Mouse (Mus musculus) WW6 (cell line): Measurements from ENCODE around the gene Gm39115.
"Not testable (repeated sequence)": the region's sequence is repeated elsewhere in the genome, so short reads cannot be mapped to it uniquely, and the experiment has no call there.

ENCODE experiments used
- DNase-seq: peaks from one replicate; pipeline ENCODE4 v3.0.0-alpha.2; 2013; ENCODE audit warnings: low read depth, low spot score

The Gm39115 gene

GRCm38 (mm10) chr7:142135934-142136333 lies at the start of gene Gm39115:
Gm39115 (minus strand) TSS chr7:142136034.
- DNase-seq = not testable (repeated sequence)

DNA sequence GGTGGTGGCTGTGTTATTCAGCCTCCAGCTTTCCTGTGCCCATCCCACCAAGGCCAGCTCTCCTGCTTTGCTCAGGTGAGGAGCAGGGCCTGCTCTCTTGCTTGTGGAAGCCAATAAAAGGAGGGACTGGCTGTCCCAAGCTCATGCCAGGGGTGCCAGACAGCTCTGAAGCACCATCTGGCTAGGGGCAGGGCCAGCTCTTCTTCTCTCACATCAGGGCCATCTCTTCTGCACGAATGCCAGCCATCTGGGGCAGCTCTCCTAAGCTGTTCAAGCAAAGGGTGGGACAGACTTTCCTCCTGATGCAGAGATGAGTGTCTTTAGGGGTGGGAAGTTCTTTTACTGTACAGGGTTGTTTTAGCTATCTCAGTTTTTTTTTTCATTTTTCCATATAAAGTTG lies 45.2 kb upstream of the Gm39115 start:
- DNase-seq = no peak

GRCm38 (mm10) chr7:142178685-142179084 lies 42.9 kb upstream of the Gm39115 start:
- DNase-seq = no peak

GRCm38 (mm10) chr7:142175905-142176304 lies 40.1 kb upstream of the Gm39115 start, which contains the start of gene Krtap5-2:
Krtap5-2 (minus strand) TSS chr7:142176005.
- not testable (repeated sequence) for DNase-seq

GRCm38 (mm10) chr7:142169836-142170235 lies 34.0 kb upstream of the Gm39115 start:
- peak; percentile 11 for DNase-seq

GRCm38 (mm10) chr7:142165639-142166038 lies 29.8 kb upstream of the Gm39115 start, which contains the start of gene Gm4553:
Gm4553 (minus strand) TSS chr7:142165739.
- not testable (repeated sequence) for DNase-seq

GRCm38 (mm10) chr7:142159366-142159765 lies 23.5 kb upstream of the Gm39115 start:
- DNase-seq = no peak

DNA sequence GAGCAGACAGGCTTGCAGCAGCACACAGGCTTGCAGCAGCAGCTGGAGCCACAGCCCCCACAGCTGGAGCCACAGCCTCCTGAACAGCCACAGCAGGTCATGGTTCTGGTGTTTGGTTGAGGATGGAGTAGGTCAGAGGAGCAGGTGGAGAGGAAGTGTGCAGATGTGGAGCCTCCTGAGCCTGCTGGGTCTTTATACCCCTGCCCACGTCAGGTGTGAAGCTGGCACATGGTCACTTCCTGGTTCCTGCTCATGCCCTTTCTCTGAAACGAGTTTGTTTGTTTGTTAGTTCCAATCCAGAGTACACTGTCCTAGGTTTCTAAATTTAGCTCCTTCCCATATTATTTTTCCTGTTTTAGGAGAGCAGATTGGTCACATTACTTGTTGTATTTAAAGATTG lies 21.2 kb upstream of the Gm39115 start, which contains the start of gene Gm29735:
Gm29735 (minus strand) TSS at position 101 of the 400 bp plus-strand sequence.
- DNase-seq = not testable (repeated sequence)

DNA sequence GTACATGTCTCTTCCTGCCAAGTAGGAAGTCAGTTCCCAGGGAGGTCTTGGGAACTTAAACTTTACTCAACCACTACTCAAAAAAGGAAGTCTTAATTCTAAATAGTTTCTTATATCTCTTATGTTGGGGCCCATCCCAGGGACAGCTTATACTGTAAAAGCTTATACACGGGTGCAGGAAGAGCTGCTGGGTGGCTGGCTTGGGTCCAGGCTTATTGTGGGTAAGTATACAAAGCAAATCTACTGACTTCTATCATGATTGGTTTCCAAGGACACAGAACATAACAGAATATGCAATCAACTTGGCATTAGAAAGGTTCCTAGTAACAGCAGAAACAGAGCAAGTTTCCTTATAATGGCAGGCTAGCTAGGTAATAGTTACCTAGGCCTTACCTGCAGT lies 19.5 kb upstream of the Gm39115 start:
- no peak for DNase-seq

GRCm38 (mm10) chr7:142152191-142152590 lies 16.4 kb upstream of the Gm39115 start:
- DNase-seq = no peak

DNA sequence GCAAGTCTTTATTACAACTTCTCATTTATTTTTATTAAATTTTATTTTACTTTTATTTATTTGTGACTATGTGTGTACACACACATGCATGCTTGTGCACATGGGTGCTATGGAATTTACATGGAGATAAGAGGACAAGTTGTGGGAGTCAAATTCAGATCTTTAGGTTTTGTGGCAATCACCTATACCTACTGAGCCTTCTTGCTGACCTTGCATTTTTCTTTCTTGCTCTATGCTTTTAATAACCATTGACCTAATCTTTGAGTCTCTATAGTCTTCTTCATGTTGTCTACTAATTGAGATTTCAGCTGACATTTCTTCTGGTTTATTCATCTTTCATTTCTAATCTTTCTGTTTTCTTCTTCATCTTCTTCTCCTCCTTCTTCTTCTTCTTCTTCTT lies 12.8 kb upstream of the Gm39115 start:
- no peak for DNase-seq

DNA sequence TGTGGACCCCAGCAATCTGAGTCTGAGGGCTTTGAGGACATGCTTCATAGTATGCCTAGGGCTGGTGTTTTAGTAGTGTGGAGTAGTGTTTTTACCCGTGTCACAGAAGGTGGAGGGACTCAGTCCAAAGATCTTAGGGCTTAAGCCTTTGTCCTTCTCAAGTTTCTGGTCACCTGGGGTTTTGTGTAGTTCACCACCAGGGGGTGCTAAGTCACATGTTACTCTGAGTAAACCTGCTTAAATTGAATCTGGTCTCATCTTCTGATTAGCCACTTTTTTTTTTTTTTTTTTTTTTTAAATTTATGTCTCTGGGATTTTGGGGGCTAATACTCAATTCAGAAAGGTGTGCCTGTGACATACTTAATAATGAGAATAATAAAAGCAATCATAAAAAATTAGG lies 10.2 kb upstream of the Gm39115 start:
- peak; percentile 24 for DNase-seq

DNA sequence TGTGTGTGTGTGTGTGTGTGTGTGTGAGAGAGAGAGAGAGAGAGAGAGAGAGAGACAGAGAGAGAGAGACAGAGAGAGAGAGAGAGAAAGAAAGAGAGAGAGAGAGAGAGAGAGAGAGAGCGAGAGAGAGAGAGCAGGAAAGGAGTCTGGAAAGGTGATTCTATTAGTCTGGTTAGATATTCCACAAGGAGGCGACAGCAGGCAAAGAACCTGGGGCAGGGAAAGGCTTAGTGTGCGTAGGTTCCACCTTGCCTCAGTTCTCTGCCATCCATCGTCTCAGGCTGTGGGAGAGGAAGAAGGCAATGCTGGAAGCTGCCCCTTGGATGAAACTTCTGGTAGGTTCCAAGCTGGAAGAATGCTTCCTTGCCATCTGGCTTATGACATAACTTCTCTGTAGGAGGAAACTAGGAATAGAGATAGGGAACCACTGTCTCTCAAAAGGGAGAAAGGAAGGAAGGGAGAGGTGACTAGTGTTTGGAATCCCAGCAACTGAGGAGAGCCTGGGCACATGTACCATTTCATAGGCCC lies 9.6 kb upstream of the Gm39115 start:
- DNase-seq = no peak

GRCm38 (mm10) chr7:142144507-142144906 lies 8.7 kb upstream of the Gm39115 start, which contains the start of gene Gm45337:
Gm45337 (minus strand) TSS chr7:142144607.
- no peak for DNase-seq

- DNase-seq = not testable (repeated sequence)
Measured at GRCm38 (mm10) chr7:142143506-142144010, 7.7 kb upstream of the Gm39115 start.

GRCm38 (mm10) chr7:142140696-142141095 lies 4.9 kb upstream of the Gm39115 start:
- no peak for DNase-seq

- DNase-seq = no peak
Measured at GRCm38 (mm10) chr7:142134206-142134995, 1.4 kb downstream of the Gm39115 start.

- DNase-seq = no peak
Measured at GRCm38 (mm10) chr7:142128843-142129242, 7.0 kb downstream of the Gm39115 start.

DNA sequence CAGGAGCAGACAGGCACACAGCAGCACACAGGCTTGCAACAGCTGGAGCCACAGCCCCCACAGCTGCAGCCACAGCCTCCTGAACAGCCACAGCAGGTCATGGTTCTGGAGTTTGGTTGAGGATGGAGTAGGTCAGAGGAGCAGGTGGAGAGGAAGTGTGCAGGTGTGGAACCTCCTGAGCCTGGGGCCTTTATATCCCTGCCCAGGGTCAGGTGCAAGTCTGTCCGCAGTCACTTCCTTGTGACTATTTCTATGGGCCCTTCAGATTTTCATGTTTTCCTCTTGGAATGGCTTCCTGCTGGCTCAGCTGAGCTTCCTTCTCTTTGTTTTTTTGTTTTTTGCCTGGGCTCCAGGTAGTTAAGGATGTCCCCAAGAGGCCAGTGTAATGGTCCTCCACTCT lies 15.2 kb downstream of the Gm39115 start, which contains the start of gene Gm45618:
Gm45618 (minus strand) TSS at position 101 of the 400 bp plus-strand sequence.
- not testable (repeated sequence) for DNase-seq

- no peak for DNase-seq
Measured at GRCm38 (mm10) chr7:142119632-142120031, 16.2 kb downstream of the Gm39115 start.

DNA sequence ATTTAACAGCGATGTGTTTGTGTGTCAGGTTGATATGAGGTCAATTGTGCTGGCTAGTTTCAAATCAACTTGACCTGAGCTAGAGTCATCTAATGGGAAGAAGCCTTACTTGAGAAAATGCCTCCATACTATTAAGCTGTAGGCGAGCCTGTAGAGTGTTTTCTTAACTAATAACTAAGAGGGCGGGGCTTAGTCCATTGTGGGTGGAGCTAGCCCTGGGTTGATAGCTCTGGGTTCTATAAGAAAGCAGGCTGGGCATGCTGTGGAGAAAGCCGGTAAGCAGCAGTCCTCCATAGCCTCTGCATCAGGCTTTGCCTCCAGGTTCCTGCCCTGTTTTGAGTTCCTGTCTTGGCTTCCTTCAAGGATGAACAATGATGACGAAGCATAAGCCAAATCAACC lies 31.1 kb downstream of the Gm39115 start:
- DNase-seq = no peak

- peak; percentile 50 for DNase-seq
Measured at GRCm38 (mm10) chr7:142097776-142098175, 38.1 kb downstream of the Gm39115 start.

DNA sequence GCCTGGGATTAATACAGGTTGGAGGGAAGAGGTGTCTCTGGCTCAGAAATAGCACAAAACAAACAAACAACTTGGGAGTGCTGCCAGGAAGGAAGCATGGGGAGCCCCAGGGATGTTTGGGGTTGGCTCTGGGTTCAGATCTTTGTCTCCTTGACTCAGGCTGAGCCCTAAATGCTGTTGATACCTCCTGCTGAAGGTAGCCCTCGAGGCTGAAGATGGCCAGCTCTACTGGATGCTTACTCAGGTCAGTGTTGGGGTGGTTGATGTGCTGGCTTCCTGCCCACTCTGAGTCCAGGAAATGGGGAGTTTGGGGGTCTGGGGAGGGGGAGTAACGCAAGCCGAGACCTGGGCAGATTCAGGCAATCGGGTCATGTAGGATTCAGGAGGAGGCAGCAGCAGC lies 39.1 kb downstream of the Gm39115 start:
- no peak for DNase-seq
